Mouse (Mus musculus) cerebellum, postnatal 4 days (tissue): Measurements from ENCODE around the gene Gipc3.
A peak's percentile ranks its signal among the peaks of the same experiment; 100 is the strongest.

ENCODE experiments used
- DNase-seq, 2 experiments: peaks; one replicate each; pipeline ENCODE4 v3.0.0; 2022; ENCODE audit warnings: low spot score in 2 of 2, mixed read lengths in 1 of 2

The Gipc3 gene

DNA sequence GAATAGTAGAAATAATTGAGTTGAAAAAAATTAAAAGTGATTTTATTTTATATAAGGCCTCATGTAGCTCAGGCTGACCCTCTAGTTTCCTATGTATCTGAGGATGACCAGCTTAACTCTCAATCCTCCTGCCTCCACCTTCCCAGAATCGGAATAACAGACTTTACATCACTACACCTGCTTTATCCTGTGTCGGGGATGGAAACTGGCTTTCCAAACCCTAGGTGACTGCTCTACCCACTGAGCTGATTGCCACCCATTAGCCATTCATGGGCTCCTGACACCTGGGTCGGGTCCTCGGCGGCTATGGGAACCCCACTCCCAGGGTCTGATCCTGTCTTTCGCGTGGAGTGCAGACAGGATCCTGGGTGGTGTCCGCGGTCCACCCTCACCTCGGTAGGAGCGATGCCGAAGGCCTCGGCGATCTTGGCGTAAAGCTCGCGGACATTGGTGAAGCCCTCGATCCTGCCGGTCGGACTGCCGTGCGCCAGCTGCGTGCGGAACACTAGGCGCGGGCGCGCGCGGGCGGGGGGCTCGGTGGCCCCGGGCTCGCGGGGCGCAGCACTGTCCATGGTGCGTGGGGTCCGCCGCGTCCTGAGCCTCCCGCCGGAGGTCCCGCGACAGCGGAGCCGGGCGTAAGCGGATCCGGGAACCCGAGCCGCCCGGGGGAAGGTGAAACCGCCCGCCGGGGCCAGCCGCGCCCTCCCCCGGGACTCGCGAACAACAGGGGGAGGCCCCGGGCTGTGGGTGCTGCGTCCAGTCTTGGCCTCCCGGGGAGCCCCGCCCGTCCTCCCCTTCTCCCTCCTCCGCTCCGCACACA lies at the start of gene Gipc3:
Gene Gipc3, minus strand, starts transcription at position 581 of the 820 bp plus-strand sequence.
- DNase-seq, result no peak

DNA sequence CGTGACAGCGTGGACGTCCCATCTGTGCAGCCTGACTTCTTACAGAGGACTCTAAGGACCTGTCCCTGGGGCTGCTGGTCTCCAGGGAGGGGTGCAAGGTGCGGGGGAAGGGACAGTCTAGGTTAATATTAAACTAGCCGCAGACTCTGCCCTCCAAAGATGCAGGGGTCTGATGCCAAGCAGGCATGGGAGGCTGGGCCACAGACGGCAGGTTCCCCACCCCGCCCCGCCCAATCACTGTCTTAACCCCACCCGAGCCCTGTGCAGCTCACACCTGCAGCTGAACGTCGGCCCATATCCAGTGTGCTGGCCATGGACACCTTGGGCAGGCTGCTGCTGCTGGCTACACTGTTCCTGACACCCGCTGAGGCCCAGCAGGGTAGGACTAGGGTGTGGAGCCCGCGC lies 49.7 kb upstream of the Gipc3 start, which contains the start of gene Smim24:
Gene Smim24, plus strand, starts transcription at position 271 of the 405 bp plus-strand sequence.
- no peak for DNase-seq

DNA sequence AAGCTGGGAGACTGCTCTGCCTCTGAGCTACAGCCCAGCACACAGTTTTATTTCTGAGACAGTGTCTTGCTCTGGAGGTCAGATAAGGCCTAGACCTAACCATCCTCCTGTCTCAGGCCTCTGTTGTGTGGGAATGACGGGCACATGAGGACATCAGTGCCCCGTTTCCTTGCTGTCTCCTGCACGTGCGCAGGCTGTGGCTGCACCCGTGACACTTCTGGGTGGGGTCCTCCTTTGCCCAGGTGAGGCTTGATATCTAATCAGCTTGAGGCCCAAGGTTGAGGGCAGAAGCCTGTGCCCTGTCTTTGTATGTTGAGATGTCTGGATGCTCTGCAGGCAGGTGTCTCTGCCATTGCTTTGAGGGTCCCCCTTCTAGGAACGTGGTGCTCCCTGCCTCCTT lies 49.2 kb upstream of the Gipc3 start:
- DNase-seq, result no peak

DNA sequence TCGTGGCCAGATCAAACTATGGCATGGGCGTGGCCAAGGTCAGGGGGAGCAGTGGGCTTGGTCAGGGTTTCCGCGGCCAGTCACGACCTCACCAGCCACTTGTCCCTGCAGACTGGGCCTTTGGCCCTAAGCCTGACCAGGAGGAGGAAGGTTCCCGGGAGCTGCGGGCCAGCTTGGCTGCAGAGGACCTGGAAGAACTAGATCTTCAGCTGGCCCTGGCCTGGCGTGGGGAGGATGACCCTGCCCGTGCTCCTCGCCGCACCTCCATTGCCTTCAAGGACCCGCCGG lies 47.6 kb upstream of the Gipc3 start:
- no peak for DNase-seq

DNA sequence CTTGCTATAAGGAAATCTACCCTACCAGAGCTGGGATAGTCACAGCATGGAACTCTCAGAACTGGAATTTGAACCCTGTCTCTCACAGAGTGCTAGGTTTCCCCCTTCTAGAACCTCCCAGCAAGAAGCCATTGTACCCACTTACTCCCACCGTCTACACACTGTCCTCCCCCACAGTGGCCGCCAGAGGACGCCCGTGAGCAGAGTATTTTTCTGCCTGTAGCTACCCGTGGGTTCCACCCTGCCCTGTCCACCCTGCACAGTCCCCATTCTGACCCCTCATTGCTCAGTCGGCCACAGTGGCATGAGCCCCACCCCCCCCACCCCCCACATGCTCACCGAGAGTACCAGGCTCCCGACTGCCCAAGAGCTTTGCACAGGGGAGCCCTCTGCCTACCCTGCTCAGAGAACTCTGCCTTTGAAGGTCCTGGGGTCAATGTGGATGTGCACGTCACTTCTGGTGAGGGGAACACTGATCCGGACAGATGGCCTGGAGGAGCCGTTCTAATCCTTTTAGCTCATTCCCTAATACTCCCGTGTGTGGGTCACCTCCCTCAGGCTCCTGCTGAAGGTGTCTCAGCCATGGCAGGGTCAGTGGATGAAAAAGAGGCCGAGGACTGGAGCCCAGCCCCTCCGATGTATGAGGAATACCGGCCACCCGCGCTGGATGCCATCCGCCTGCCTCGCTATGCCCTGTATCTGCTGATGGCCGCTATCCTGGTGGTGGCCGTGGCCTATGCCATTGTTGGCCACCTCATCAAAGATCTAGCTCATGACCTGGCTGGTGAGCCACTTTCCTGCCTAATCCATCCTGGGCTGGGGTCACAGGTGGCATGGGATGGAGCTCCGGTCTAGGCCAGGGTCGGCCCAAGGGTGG lies 47.0 kb upstream of the Gipc3 start:
- peak; percentile 75 to 81 for DNase-seq

DNA sequence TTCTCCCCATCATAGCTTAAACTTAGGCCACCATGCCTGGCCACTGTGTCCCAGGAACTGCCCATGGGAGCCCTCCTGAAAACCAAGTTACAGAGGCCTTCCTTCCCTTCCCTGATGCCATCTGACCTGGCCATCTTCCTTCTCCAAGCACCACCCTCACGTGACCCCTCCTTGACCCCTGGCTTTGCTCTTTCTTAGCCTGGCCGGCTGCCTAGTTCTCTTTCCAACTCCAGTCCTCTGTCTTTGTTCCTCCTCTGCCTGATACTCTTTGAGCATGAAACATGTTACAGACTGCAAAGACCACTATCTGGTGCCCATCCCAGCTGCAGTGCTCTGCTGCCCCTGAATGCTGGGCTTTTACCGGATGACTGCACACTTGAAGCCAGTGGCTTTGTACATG lies 46.3 kb upstream of the Gipc3 start:
- no peak for DNase-seq

DNA sequence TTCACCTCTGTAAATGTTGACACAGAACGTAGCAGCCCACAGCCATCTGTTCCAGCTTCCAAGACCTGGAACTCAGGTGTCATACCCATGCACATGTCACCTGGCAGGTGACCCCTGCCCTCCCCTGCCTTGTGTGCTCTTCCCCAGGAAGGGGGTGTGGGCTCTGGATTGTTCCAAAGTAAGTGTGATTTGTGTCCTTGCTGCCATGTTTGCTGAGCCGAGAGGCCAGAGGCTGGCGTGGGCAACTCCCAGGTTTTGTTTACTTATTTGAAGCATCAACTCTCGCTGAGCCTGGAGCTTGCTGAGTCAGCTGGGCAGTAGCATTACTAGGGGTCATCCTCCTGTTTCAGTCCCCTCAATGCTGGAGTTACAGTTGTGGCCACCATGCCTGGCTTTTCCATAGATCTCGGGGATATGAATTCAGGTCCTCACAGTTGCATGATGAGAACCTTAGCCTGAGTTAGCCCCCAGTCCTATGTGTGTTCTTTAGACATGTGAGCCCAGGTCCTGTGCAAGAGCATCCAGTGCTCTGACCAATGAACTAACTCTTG lies 45.5 kb upstream of the Gipc3 start, which contains the start of gene Gm48552:
Gene Gm48552, plus strand, starts transcription at position 501 of the 551 bp plus-strand sequence.
- DNase-seq, result no peak

DNA sequence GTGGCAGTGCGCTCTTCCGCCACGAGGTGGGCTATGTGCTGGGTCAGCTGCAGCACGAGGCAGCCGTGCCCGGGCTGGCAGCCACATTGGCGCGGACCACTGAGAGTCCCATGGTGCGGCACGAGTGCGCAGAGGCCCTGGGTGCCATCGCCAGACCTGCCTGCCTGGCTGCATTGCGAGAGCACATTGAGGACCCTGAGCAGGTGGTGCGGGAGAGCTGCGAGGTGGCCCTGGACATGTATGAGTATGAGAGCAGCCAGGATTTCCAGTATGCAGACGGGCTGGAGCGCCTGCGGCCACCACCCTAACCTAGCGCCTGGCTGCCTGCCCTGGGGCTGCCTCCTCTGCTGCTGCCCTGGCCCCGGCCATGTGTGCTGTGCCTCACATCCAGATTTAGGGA lies 44.6 kb upstream of the Gipc3 start:
- DNase-seq, result no peak

DNA sequence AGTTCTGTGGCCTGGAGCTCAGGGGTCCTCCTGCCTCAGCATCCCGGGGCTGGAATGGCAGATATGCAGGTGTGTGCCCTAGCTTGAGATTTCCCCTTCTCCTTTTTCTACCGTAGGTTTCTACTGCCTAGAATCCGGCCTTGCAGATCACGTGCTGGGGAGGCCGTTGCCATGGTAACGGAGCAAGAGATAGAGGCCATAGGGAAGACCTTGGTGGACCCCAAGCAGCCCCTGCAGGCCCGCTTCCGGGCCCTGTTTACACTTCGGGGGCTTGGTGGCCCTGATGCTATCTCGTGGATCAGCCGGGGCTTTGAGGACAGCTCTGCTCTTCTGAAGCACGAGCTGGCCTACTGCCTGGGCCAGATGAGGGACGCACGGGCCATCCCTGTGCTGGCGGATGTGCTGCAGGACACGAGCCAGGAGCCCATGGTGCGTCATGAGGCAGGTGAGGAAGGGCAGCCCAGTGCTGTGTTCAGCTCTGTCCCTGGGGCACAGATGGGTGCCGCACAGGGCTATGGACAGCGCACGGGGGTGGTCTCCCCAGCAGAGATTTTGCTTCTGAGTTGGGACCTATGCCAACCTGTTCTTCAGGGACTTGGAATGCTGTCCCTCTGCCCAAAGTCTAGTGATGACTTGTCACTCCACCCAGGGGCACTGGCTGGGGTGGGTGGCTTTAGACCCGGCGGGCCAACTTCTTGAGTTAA lies 42.7 kb upstream of the Gipc3 start:
- no peak for DNase-seq

DNA sequence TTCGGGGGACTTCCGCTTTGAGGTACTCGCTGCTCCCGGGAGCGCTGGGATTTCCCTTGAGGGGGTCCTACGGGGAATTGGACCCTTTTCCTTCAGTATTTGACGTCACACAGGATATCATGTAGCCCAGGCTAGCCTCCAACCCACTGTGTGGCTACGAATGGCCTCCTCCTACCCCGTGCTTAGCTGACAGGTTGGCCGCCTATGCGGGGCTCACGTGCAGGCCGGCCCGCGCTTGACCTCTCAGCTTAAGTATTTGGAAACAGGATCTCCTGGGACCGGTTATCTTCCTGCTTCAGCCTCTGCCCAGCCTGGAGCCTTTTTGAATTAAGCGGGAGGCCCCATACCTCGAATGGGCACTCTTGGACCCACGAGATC lies 41.5 kb upstream of the Gipc3 start:
- DNase-seq, result no peak

DNA sequence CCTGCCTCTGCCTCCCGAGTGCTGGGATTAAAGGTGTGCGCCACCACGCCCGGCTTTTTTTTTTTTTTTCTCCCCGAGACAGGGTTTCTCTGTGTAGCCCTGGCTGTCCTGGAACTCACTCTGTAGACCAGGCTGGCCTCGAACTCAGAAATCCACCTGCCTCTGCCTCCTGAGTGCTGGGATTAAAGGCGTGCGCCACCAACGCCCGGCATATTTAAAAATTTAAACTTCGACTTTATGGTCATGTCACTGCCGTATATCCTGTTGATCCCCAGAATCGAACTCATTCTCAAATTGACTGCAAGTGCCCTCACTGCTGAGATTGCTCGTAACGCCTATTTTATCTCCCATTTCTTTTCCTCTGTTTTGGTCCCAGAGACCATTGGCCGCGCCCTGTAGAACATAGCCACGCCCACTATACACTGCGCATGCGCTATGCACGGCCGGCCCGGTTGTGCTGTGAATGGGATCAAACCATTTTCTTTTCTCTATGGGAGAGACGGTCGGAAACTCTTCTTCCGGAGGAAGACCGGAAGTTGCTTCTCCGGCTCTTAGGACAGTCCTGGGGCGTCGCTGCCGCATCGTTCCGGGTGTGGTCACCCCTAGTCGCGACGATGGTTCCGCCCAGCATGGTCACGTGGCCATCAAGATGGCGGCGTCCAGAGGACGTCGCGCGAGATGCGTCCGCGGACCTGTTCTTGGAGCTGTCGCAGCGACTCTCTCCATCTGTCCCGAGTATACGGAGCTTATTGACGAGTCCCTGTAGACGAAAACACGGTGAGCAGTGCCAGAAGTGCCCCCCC lies 40.9 kb upstream of the Gipc3 start, which contains the start of the genes Dohh and Gm48551:
Gene Dohh, plus strand, starts transcription at position 627 of the 803 bp plus-strand sequence.
Gene Gm48551, plus strand, starts transcription at position 665 of the 803 bp plus-strand sequence.
- DNase-seq, result peak; percentile 98 to 99

DNA sequence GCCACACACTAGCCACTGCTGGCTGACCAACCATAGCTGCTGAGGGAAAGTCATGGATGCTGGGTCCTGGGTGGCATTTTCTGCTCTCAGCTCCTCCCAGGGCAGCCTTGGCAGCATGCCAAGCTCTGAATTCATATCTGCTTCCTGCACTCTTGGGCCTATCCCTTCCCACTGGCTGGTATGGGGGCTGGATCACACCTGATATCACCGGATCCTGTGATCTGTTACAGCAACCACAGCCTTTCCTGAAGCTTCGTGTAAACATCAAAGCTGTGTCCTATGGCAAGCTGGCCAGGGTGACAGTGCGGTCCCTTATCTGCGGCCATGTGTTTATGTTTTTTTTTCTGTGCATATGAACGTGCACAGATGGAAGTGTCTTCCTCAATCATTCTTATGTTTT lies 39.0 kb upstream of the Gipc3 start:
- no peak for DNase-seq

DNA sequence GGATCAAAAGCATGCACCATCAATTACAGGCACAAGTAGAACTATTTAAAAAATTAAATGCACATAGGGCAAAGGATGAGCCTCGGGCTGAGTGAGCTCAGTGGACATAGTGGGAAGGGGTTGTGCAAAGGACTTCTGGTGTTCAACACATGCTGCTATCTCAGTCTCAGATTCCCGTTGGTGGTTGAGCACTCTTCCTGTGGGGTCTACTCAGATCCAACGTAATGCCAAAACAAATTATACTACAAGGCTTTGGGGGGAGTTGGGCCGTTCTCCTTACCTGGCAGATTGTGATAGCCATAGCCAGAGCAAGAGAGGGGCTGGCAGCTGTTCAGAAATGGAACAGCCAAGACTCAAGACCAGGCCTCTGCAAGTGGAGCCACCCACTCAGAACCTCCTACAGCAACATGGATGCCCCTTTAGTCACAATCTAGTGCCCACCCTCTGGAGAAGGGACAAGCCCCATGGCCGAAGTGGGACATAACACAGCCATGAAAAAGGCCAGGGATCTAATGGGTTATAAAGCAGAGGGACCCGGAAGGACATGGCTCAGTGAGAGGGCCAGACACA lies 36.8 kb upstream of the Gipc3 start:
- DNase-seq, result no peak

DNA sequence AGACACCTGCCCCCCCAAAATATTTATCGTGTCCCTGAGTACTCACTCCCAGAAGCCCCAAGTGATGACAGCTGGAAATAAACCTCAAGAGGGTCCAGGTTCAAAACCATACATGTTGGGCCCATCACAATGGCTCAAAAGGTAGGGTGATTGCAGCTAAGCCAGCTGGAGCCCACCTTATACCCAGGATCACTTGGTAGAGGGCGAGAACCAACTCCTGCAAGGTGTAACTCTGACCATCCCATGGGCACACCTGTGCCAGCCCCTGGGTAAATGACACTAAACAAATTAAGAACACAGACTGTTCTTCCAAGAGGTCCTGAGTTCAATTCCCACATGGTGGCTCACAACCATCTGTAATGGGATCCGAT lies 36.1 kb upstream of the Gipc3 start:
- no peak for DNase-seq

DNA sequence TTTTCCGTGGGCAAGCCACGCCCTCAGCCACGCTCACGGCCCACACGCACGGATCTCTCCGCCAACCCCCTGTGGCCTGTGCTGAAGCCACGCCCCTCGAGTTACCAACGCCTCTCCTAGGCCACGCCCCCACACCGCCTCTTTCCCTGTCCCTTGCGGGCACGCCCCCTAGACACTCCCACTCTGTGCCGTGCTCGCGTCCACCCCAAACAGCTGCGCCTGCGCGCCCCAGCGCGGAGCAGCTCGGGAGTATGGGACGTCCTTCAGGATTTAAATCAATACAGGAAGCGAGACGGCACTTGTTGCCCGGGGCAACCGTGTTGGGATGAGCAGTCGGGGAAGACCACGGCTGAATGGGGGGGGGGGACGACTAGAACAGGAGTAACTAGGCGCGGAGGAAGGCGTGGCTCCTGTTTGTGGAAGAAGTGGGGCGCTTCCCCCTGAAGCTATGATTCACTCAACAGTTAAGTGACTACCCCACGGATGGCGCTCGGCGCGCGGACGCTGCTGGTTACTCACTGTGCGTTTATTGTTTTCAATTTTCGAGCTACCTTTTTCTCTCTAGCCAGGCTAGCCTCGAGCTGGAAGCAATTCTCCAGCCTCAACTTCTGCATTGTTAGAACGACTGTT lies 35.6 kb upstream of the Gipc3 start:
- peak; percentile 100 for DNase-seq

DNA sequence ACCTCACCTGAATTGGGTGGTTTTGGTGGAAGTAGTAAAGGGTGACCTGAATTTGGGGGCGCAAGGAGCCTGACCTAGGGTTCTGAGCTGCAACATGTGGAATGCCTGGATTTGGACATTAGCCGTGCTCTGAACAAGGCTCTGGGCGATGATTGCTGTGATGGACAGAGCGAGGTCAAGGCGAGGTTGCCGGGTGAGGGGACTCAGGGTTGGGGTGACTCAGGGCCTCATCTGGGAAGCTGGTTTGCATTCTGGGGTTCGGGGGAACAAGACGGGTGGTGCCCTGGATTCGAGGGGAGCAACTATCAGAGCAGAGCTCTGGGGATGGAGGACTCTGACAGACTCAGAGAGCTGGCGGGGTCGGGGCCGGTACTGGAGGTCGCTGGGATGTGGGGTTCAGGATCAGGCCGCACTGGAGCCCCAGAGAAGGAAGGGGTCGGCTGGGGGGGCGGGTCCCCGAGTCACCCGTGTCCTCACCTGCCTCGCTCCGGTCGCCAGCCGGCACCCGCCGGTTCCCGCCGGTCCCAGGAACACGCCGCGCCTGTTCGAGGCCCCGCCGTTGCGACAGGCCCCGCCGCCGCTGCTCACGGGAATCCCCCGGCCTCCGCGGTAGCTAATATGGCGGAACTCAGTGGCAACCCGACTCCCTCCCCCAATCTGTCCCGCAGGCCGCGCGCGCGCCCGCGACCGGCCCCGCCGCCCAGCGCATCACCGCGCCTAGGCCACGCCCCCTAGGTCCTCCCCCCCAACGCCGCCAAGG lies 34.9 kb upstream of the Gipc3 start, which contains the start of gene Fzr1:
Gene Fzr1, minus strand, starts transcription at position 724 of the 760 bp plus-strand sequence.
- DNase-seq, result no peak

DNA sequence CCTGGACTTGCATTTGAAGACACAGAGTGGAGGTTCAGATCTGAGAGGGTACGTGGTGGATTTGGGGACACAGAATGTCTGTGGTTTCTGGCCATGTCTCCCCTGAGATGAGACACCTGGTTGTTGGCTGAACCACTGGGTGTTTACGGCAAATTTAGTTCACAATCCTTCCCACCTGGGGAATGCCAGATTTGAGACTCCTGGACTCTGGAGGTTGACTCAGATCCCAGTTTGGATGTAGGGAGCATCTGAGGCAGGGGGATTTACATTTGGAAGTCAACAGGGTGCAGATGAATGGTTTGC lies 34.2 kb upstream of the Gipc3 start:
- no peak for DNase-seq

DNA sequence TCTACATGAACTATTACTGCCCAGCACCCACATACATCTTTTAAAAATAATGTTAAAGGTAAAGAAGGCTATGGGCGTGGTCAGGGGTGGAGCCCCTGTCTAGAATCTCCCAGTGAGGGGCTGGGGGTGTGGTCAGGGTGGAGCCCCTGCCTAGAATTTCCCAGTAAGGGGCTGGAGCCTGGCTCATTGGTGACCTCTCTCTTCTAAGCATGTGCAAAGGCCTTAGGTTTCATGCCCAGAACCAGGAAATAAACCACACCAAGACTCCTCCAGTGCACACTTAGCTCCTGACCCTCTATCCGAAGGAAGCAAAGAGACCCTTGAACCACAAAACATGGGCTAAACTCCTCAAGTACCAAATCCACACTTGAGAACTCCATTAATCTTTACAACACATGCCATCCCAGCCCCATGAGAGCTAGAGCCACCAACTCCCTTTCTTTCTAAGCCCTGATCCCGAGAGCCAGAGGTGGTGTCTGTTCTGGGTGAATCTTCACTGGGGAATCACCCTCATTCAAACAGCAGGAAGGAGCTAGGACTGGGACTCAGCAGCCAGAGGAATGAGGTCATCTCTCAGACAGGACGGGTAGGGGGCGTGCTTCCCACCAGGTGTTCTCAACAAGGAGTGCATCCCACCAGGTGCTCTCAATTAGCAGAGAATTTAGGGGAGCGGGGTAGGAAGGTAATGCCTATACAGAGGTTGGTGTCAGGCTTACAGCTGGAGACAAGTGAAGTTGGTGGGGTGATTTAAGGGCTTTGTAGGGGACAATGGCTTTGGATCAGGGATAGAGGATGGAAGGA lies 33.7 kb upstream of the Gipc3 start:
- DNase-seq, result no peak

DNA sequence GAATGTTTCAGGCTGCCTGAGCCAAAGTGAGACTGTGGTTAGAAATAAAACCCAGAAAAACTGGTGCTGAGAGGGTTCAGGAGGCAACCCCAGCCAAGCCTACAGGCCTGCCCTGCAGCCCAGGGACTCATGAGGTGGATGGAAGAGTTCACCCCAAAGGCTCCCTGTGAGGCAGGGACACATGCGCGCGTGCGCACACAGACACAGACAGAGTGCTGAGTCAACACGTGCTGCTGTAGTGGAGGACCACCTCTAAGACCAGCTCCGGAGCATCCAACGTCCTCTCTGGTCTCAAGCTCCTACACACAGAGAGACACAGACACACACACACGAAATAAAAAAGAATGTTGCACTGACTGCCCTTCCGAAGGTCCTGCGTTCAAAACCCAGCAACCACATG lies 32.3 kb upstream of the Gipc3 start:
- DNase-seq, result no peak
